Mouse (Mus musculus): ENCODE measurements around the gene Gpc1. TPM values are rescaled to one million over a fixed set of nuclear protein-coding genes. Genes with fewer than 3 reads are reported as not detected.

The Gpc1 gene
- total RNA-seq, 2 experiments from 2014 or later = 81.6 to 86.5 TPM

Small RNAs within 50 kb of the gene (microRNA-seq; reads per million reads assigned to microRNA genes)
- gene Mir149 = 9,175 to 13,491 reads per million in 2 experiments

Other genes with a start within 250 kb of the Gpc1 start
- gene Olfr1412, start 245.9 kb upstream of the Gpc1 start, total RNA-seq (2021) = not detected
- gene Olfr1411, start 237.2 kb upstream of the Gpc1 start, total RNA-seq (2021) = not detected
- gene Olfr1410, start 225.9 kb upstream of the Gpc1 start, total RNA-seq (2021) = not detected
- gene Olfr12, start 213.9 kb upstream of the Gpc1 start, total RNA-seq (2021) = not detected
- gene Cops9, start 189.7 kb upstream of the Gpc1 start, total RNA-seq (2021) = 100 to 1,000 TPM; 214 to 225 TPM
- not detected for gene Otos, start 182.8 kb upstream of the Gpc1 start, total RNA-seq (2021)
- gene Ankmy1, start 71.3 kb downstream of the Gpc1 start, total RNA-seq (2021) = under 1 TPM; 0.40 to 0.53 TPM
- 10 to 100 TPM; 18.2 to 19.2 TPM for gene Dusp28, start 75.3 kb downstream of the Gpc1 start, total RNA-seq (2021)
- gene Rnpepl1, start 79.1 kb downstream of the Gpc1 start, total RNA-seq (2021) = 10 to 100 TPM; 30.2 to 34.4 TPM
- gene Capn10, start 102.7 kb downstream of the Gpc1 start, total RNA-seq (2021) = 10 to 100 TPM; 40.1 to 40.7 TPM
- under 1 TPM in 1 of 2 experiments, not detected in 1; 0.33 TPM for gene Gpr35, start 119.2 kb downstream of the Gpc1 start, total RNA-seq (2021)
- not detected for gene Aqp12, start 174.7 kb downstream of the Gpc1 start, total RNA-seq (2021)